Mouse (Mus musculus) lung, adult 18-20 months (tissue): Measurements from ENCODE around the gene Lemd1.
A peak's percentile ranks its signal among the peaks of the same experiment; 100 is the strongest.

Experiments
- DNase-seq, 2 experiments: peaks; one replicate each; pipeline ENCODE4 v3.0.0; 2022; ENCODE audit warnings: mixed read lengths in 2 of 2

Lemd1 gene

GRCm38 (mm10) chr1:132296051-132296450 is 104.8 kb downstream of the Lemd1 start:
- peak in 1 of 2 experiments; percentile 46 for DNase-seq

DNA sequence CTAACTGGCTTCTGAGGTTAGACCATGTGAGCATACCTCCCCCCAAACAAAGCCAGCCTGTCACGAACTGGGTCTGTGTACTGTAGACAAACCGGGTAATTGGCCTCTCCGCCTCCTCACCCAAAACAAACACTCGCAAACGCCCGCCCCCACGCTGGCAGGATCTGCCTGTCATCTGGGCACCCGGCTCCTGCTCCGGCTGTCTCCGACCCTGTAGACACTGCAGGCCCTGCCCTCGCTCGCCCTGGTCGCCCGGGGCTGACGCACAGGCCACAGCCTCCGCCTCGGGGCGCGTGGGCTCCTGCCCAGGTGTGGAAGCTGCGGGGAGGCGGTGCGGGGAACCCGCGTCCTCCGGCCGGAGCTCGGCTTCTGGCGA is 107.2 kb downstream of the Lemd1 start, which contains the start of gene Klhdc8a:
Gene Klhdc8a (plus strand): TSS at position 202 of the 376 bp plus-strand sequence.
- DNase-seq, result peak; percentile 77 to 84

GRCm38 (mm10) chr1:132298801-132299464 is 107.7 kb downstream of the Lemd1 start:
- DNase-seq, result peak; percentile 31 to 51

DNA sequence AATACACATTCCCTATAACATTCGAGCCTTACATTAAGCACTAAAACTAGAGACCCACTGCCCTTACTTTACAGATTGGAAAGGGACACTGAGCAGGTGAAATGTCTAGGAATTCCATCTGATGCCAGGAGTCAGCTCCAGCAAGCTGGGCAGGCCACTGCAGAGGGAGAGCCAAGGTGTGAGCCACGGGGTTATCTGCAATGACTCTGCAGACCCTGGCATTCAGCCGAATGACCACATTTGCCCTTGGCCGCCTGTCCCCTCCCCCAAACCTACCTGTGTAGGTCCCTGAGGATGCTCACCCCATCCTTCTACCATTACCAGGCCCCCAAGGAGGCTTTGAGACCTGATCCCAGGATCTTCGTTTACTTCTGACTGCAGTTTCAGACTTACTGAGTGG is 108.5 kb downstream of the Lemd1 start:
- DNase-seq, result no peak

DNA sequence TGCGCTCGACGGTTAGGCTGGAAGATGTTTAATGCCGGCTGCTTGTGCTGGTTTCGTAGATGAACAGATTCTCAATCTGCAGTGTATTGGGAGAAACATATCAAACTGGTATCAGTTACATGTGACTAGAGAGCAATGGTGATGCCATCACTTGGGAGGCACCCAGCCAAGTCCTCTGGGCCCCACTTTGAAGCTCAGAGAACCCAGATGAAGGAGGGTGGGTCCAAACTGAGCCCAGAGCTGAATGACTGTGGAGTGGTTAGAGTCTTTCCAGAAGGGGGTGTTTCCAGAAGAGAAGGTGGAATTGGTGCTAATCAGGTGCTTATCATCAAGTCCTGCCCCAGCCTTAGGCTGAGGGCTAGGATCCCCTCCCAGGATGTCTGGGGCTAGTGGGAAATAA is 110.0 kb downstream of the Lemd1 start:
- DNase-seq, result no peak

- no peak for DNase-seq
These were observed 111.2 kb downstream of the Lemd1 start for GRCm38 (mm10) chr1:132302341-132302866.

DNA sequence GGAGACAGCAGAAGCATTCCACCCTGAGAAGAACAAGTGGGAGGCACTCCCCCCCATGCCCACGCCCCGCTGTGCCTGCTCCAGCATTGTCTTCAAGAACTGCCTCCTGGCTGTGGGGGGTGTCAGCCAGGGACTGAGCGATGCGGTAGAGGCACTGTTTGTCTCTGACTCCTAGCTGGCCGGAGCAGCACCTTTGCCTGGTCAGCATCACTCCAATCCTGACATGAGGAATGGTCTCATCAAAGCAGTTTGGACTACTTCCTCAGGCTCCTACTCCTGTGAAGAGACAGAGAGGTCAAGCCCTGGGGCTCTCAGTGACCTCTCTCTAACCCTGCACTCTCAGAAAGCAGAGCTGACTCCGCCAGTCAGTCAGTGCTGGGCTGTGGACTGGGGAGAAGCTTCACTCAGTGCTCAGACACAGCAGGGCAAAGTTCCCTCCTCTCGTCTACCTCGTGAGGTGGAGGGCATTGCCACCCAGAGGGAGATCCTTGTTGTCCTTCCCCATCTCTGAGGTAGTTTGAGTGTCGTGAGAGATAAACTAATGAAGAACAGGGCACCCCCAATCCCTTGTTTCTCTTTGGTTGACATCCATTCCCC is 113.5 kb downstream of the Lemd1 start:
- DNase-seq, result no peak

DNA sequence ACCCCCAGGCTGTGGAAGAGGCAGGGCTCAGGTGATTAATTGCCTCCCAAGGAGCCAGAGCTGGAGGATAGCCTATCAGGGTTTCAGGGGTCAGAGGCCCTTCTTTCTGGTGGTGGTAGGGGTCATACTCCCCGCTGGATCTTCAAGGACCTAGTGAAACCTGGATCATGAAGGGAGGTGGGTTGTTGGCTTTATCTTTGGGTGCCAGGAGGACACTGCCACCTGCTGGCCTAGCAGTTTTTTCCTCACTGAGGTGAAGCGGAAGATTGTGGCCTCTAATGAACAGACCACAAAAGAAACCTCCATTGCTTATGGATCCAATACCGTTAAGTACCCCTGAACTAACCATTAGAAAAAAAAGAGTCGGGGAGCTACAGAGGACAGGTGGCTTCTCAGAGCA is 114.9 kb downstream of the Lemd1 start:
- peak; percentile 58 to 66 for DNase-seq

DNA sequence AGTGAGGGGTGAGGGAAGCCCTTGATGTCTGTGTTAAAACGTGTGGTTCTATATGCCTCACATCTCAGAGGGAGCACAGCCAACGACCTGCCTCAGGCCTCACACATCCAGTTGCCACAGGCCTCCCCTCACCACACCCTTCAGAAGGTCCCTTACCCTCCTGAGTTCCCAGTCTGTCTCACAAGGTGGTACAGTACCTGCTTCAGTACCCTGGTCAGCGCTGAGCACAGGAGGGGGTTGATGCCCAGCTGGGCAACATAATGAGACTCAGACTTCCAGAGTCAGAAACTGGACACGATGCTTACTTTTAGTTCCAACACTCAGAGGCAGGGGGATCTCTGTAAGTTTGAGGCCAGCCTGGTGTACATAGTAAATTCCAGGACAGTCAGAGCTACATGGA is 115.6 kb downstream of the Lemd1 start:
- no peak for DNase-seq

DNA sequence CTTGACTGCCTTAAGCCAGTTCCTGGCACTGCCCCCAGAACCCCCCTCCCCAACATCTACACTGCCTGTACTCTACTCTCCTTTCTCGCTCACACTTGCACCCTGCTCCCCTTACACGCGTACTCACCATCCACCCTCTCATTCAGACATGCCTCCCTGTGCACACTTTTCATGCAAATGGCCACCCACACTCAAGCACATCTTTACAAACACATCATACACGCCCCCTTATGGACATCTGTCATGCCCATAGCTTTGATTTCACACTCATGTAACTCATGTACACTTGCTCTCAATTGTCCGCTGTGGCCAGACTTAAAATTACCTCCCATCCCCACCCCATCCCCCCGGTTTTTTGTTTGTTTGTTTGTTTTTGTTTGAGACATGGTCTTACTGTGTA is 116.7 kb downstream of the Lemd1 start:
- no peak for DNase-seq

DNA sequence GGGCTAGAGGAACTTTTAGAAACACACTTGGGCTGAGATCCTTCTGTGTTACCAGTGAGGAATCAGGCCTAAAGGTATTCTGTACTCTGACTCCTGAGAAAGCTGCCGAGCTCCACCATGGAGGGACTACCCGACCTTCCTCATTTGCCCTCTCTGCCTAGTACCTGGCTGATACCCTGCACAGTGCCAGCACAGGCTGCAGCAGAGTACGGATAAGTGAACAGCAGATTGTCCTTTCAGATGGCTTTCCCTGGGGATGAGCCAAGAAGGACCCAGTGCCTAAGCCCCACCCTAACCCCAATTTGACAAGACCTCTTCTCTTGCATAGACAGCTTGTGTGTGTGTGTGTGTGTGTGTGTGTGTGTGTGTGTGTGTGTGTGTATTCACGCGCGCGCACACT is 117.4 kb downstream of the Lemd1 start:
- no peak for DNase-seq
